Mouse (Mus musculus): ENCODE results near the gene Dars2. TPM values are rescaled to one million over a fixed set of nuclear protein-coding genes. Genes with fewer than 3 reads are reported as not detected.

Gene Dars2
- total RNA-seq, 2 experiments from 2014 or later: 20.0 to 20.9 TPM

DNA sequence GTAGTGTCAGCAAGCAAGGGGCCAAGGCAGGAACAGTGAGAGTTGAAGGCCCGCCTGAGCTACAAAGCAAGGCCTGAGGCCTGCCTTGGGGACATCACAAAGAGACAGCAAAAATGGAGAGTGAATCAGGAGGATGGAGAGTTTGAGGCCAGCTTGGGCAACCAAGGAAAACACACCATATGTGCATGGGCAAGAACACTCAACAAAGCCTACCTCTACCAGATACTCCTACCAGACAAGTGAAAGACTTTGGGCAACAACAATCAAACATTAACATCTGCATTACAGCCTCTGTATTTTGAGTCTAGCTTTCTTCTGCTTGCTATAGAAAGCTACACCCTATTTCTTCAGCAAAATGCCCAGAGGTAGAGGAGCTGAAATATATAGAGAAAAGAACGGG is 62.4 kb downstream of the Dars2 start:
- DNase-seq (ENCODE audit: extremely low spot score in 1 of 2, low spot score in 2 of 2): no peak

DNA sequence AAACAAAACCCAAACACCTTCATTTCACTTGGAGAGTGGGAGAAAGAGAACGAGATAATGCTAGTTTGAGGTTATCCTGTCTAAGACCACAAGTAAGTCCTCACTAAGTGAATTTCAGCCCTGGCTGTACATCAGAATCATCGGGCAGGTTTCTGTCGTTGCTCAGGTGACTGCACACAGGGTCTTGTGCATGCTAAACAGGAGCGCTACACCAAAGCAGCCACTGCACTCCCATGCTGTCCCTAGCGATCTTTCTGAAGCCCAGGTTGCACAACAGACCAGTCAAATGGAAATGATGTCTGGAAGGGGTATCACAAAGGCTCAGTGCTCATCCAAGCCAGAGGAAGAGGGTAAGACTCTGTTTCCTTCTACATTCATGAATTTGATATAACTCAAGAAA is 64.0 kb downstream of the Dars2 start:
- H3K4me3 ChIP-seq: no peak overlapping the region
- TF ChIP-seq CTCF (IDR thresholded peaks at IDR 0.05): no peak
- H3K27ac ChIP-seq: no peak overlapping the region
- intact Hi-C loops (cut with DNase I): no loop called here
- DNase-seq (ENCODE audit: extremely low spot score in 1 of 2, low spot score in 2 of 2): no peak

More for the DNA sequence above, 62.4 kb downstream of the Dars2 start:
- Histone ChIP-seq H3K27ac (no peak overlapping the region), H3K4me3 (no peak overlapping the region)
- no peak for TF ChIP-seq CTCF (IDR thresholded peaks at IDR 0.05)
- intact Hi-C loops (cut with DNase I): no loop called here

DNA sequence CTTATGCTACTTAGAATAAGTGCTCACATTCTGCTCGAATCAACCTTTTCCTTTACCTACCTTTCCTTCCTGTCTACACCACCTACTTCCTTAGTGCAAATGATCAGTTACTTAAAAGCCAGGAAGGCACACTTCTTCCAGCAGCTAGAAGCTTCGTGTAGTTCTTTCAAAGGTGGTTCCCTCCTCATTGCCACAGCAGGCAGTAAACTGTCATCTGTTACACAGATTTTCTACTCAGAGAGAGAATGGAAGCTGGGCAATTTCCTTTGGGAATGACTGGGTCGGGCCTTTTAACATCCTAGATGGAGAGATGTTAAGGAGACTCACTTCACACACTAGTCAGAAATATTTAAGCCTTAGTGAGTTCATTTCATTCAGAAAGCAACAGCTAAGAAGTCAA is 64.9 kb downstream of the Dars2 start:
- H3K27ac ChIP-seq: no peak overlapping the region
- DNase-seq (ENCODE audit: extremely low spot score in 1 of 2, low spot score in 2 of 2): no peak
- intact Hi-C loops (cut with DNase I): no loop called here
- H3K4me3 ChIP-seq: no peak overlapping the region
- TF ChIP-seq CTCF (IDR thresholded peaks at IDR 0.05): no peak

DNA sequence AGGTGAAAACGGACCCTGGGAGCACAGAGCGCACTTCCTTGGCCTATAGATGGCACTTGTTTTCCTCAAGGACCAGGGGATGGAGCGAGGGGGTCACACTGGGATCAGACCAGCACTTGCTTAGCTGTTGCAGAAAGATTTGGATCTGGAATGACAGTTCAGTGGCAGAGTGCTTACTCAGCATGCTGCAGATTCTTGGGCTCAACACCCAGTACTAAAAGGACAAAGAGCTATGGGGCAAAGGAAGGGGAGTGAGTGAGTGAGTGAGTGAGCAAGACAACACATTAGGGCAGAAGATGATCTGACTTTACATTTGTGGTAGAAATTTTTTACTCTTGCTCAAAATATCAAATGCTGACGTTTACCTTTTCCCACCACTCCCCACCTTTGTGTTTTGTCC is 65.5 kb downstream of the Dars2 start:
- no peak for DNase-seq (ENCODE audit: extremely low spot score in 1 of 2, low spot score in 2 of 2)
- no peak for TF ChIP-seq CTCF (IDR thresholded peaks at IDR 0.05)
- H3K4me3 ChIP-seq: no peak overlapping the region
- no peak overlapping the region for H3K27ac ChIP-seq
- intact Hi-C loops (cut with DNase I): no loop called here

DNA sequence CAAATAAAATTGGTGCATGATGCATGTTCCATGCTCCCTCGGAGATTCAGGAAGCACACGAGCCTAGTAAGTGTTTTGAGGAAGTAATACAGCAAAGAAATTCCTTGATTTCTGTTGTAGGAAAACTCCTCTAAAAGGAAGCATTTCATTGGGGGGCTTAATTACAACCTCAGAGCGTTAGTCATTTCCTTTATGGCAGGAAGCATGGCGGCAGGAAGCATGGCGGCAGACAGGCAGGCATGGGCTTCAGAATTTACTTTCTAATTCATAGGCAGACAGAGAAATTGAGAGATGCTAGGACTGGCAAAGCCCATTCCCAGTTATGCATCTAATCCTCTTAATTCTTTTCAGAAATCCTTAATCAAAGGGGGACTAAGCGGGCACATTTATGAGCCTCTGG is 76.6 kb downstream of the Dars2 start:
- intact Hi-C loops (cut with DNase I): no loop called here
- no peak overlapping the region for H3K4me3 ChIP-seq
- no peak for DNase-seq (ENCODE audit: extremely low spot score in 1 of 2, low spot score in 2 of 2)
- no peak overlapping the region for H3K27ac ChIP-seq
- TF ChIP-seq CTCF (IDR thresholded peaks at IDR 0.05): no peak

Other genes with a start within 250 kb of the Dars2 start
- gene Rc3h1, start 164.2 kb downstream of the Dars2 start, total RNA-seq (2021): 10 to 100 TPM; 44.4 to 45.7 TPM
- under 1 TPM; 0.25 to 0.68 TPM for gene Serpinc1, start 92.1 kb downstream of the Dars2 start, total RNA-seq (2021)
- gene Zbtb37, start 35.8 kb downstream of the Dars2 start, total RNA-seq (2021): 10 to 100 TPM; 18.2 to 20.0 TPM
- 1 to 10 TPM; 1.4 TPM for gene Cenpl, start 55 bp upstream of the Dars2 start, total RNA-seq (2021)
- gene Klhl20, start 60.9 kb upstream of the Dars2 start, total RNA-seq (2021): 10 to 100 TPM; 14.5 to 17.5 TPM
- gene Ankrd45, start 72.0 kb upstream of the Dars2 start, total RNA-seq (2021): 10 to 100 TPM; 66.4 to 68.7 TPM
- gene Tex50, start 88.7 kb upstream of the Dars2 start, total RNA-seq (2021): not detected
- gene Prdx6, start 180.6 kb upstream of the Dars2 start, total RNA-seq (2021): 100 to 1,000 TPM; 321 to 326 TPM